Mouse (Mus musculus) lung, postnatal 36 days (tissue): ENCODE measurements around the gene Endov.

Source experiments
- DNase-seq: peaks from one replicate; pipeline ENCODE4 v3.0.0; 2022; ENCODE audit warnings: mixed read lengths

Endov gene

GRCm38 (mm10) chr11:119547183-119547921 is 56.2 kb downstream of the Endov start, which contains the start of gene Nptx1:
TSS of gene Nptx1 (minus strand) at chr11:119547753.
- DNase-seq, result no peak

GRCm38 (mm10) chr11:119547951-119548591 is 56.9 kb downstream of the Endov start:
- no peak for DNase-seq

- DNase-seq, result no peak
These were observed 57.7 kb downstream of the Endov start for GRCm38 (mm10) chr11:119548741-119549370.

- DNase-seq, result no peak
These were observed 58.2 kb downstream of the Endov start for GRCm38 (mm10) chr11:119549371-119549811.

- no peak for DNase-seq
These were observed 59.6 kb downstream of the Endov start for GRCm38 (mm10) chr11:119550546-119551335.

GRCm38 (mm10) chr11:119551468-119551867 is 60.3 kb downstream of the Endov start:
- DNase-seq, result no peak

GRCm38 (mm10) chr11:119552301-119552700 is 61.2 kb downstream of the Endov start:
- DNase-seq, result no peak

- peak; percentile 38 for DNase-seq
These were observed 62.0 kb downstream of the Endov start for GRCm38 (mm10) chr11:119552902-119553802.

GRCm38 (mm10) chr11:119554706-119555105 is 63.6 kb downstream of the Endov start:
- no peak for DNase-seq

- no peak for DNase-seq
These were observed 64.0 kb downstream of the Endov start for GRCm38 (mm10) chr11:119555170-119555569.

- DNase-seq, result no peak
These were observed 67.1 kb downstream of the Endov start for GRCm38 (mm10) chr11:119557940-119558869.

- no peak for DNase-seq
These were observed 67.9 kb downstream of the Endov start for GRCm38 (mm10) chr11:119558870-119559610.
